Mouse (Mus musculus): ENCODE data around the gene 4931414P19Rik. TPM values are rescaled to one million over a fixed set of nuclear protein-coding genes. Genes with fewer than 3 reads are reported as not detected.
"Not testable (repeated sequence)": the region's sequence is repeated elsewhere in the genome, so short reads cannot be mapped to it uniquely, and the experiment has no call there.

The 4931414P19Rik gene
- polyA plus RNA-seq, 1 experiment from 2014 or later: 6.9 TPM

GRCm38 (mm10) chr14:54616226-54616825 lies 10.5 kb upstream of the 4931414P19Rik start:
- ATAC-seq: no peak
- Histone ChIP-seq H3K27ac (ENCODE audit: low read length) (no peak overlapping the region), H3K9ac (replicated peaks; ENCODE audit: low read depth, low read length) (no peak overlapping the region), H3K36me3 (ENCODE audit: control insufficient read depth, insufficient read depth) (no peaks in the 10 kb centered on the region), H3K4me1 (replicated peaks; ENCODE audit: control insufficient read depth, insufficient read depth, low read length) (peaks cover 15% of the 10 kb centered on the region), H3K27me3 (replicated peaks; ENCODE audit: control insufficient read depth, insufficient read depth, low read length) (no peaks in the 10 kb centered on the region), H3K4me3 (replicated peaks; ENCODE audit: low read length) (no peak overlapping the region), H3K4me2 (ENCODE audit: low read length) (no peak overlapping the region), H3K9me3 (ENCODE audit: control insufficient read depth, low read length) (no peaks in the 10 kb centered on the region)
- WGBS: 90% methylated on average over 16 of the region's 16 CpGs

GRCm38 (mm10) chr14:54614130-54614529 lies 8.3 kb upstream of the 4931414P19Rik start:
- peaks cover 15% of the 10 kb centered on the region for H3K4me1 ChIP-seq (replicated peaks; ENCODE audit: control insufficient read depth, insufficient read depth, low read length)
- H3K9ac ChIP-seq (replicated peaks; ENCODE audit: low read depth, low read length); H3K9me3 ChIP-seq (ENCODE audit: control insufficient read depth, low read length); H3K27ac ChIP-seq (ENCODE audit: low read length); ATAC-seq; H3K36me3 ChIP-seq (ENCODE audit: control insufficient read depth, insufficient read depth); H3K27me3 ChIP-seq (replicated peaks; ENCODE audit: control insufficient read depth, insufficient read depth, low read length); H3K4me2 ChIP-seq (ENCODE audit: low read length); H3K4me3 ChIP-seq (replicated peaks; ENCODE audit: low read length): not testable (repeated sequence)
- 92% methylated on average over 14 of the region's 16 CpGs for WGBS

DNA sequence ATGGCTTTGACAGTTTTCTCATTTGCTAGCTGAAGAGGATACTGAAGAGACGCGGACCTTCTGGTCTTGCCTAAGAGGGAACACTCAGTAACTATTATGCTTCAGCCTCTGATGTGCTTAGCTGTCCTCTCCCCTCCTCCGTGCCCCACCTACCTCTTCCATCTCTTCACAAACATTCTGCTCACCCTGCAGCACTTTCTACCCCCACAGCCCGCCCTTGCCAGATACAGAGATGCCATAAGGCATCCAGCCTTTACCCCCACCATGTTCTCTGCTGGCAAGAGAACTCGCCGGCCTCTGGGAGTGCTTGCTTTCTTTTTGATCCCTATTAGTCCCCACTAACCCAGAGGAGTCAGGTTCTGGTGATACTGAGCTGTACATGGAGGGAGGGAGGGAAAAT lies 4.9 kb upstream of the 4931414P19Rik start:
- Histone ChIP-seq H3K27me3 (replicated peaks; ENCODE audit: control insufficient read depth, insufficient read depth, low read length) (no peaks in the 10 kb centered on the region), H3K4me3 (replicated peaks; ENCODE audit: low read length) (no peak overlapping the region), H3K27ac (ENCODE audit: low read length) (no peak overlapping the region), H3K4me2 (ENCODE audit: low read length) (no peak overlapping the region), H3K9me3 (ENCODE audit: control insufficient read depth, low read length) (no peaks in the 10 kb centered on the region), H3K4me1 (replicated peaks; ENCODE audit: control insufficient read depth, insufficient read depth, low read length) (no peaks in the 10 kb centered on the region), H3K9ac (replicated peaks; ENCODE audit: low read depth, low read length) (no peak overlapping the region), H3K36me3 (ENCODE audit: control insufficient read depth, insufficient read depth) (no peaks in the 10 kb centered on the region)
- ATAC-seq: no peak
- 80% methylated on average over 6 of the region's 6 CpGs for WGBS

DNA sequence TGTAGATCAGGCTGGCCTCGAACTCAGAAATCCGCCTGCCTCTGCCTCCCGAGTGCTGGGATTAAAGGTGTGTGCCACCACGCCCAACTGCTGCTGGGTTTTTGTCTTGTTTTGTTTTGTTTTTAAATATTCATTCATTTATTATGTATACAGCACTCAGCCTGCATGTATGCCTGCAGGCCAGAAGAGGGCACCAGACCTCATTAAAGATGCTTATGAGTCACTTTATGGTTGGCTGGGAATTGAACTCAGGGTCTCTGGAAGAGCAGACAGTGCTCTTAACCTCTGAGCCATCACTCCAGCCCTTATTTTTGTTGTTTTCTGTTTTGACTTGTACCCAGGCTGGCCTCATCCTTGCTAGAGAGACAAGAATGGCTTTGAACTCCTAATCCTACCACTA lies 4.2 kb upstream of the 4931414P19Rik start:
- no peak for ATAC-seq
- 78% methylated on average over 4 of the region's 4 CpGs for WGBS

GRCm38 (mm10) chr14:54609245-54609644 lies 3.5 kb upstream of the 4931414P19Rik start:
- Histone ChIP-seq H3K4me1 (replicated peaks; ENCODE audit: control insufficient read depth, insufficient read depth, low read length) (0 out of 2 replicates have a peak, but pooled peaks cover 5% of the 10 kb centered on the region), H3K9ac (replicated peaks; ENCODE audit: low read depth, low read length) (no peak overlapping the region), H3K27me3 (replicated peaks; ENCODE audit: control insufficient read depth, insufficient read depth, low read length) (no peaks in the 10 kb centered on the region), H3K4me3 (replicated peaks; ENCODE audit: low read length) (no peak overlapping the region), H3K4me2 (ENCODE audit: low read length) (no peak overlapping the region), H3K36me3 (ENCODE audit: control insufficient read depth, insufficient read depth) (no peaks in the 10 kb centered on the region), H3K27ac (ENCODE audit: low read length) (no peak overlapping the region), H3K9me3 (ENCODE audit: control insufficient read depth, low read length) (no peaks in the 10 kb centered on the region)
- ATAC-seq: no peak
- WGBS: 64% methylated on average over 4 of the region's 4 CpGs

More for the DNA sequence above, 4.2 kb upstream of the 4931414P19Rik start:
- no peak overlapping the region for H3K4me2 ChIP-seq (ENCODE audit: low read length)
- no peak overlapping the region for H3K4me3 ChIP-seq (replicated peaks; ENCODE audit: low read length)
- H3K4me1 ChIP-seq (replicated peaks; ENCODE audit: control insufficient read depth, insufficient read depth, low read length): 0 out of 2 replicates have a peak, but pooled peaks cover 2% of the 10 kb centered on the region
- H3K27me3 ChIP-seq (replicated peaks; ENCODE audit: control insufficient read depth, insufficient read depth, low read length): no peaks in the 10 kb centered on the region
- H3K9me3 ChIP-seq (ENCODE audit: control insufficient read depth, low read length): no peaks in the 10 kb centered on the region
- no peaks in the 10 kb centered on the region for H3K36me3 ChIP-seq (ENCODE audit: control insufficient read depth, insufficient read depth)
- no peak overlapping the region for H3K9ac ChIP-seq (replicated peaks; ENCODE audit: low read depth, low read length)
- no peak overlapping the region for H3K27ac ChIP-seq (ENCODE audit: low read length)

- ATAC-seq: no peak
- 63% methylated on average over 8 of the region's 8 CpGs for WGBS
- H3K36me3 ChIP-seq (ENCODE audit: control insufficient read depth, insufficient read depth): no peaks in the 10 kb centered on the region
- H3K9me3 ChIP-seq (ENCODE audit: control insufficient read depth, low read length): no peaks in the 10 kb centered on the region
- H3K4me2 ChIP-seq (ENCODE audit: low read length): no peak overlapping the region
- H3K4me1 ChIP-seq (replicated peaks; ENCODE audit: control insufficient read depth, insufficient read depth, low read length): peaks cover 12% of the 10 kb centered on the region
- no peak overlapping the region for H3K27ac ChIP-seq (ENCODE audit: low read length)
- H3K4me3 ChIP-seq (replicated peaks; ENCODE audit: low read length): no peak overlapping the region
- H3K27me3 ChIP-seq (replicated peaks; ENCODE audit: control insufficient read depth, insufficient read depth, low read length): no peaks in the 10 kb centered on the region
- H3K9ac ChIP-seq (replicated peaks; ENCODE audit: low read depth, low read length): no peak overlapping the region
These were observed 1.4 kb upstream of the 4931414P19Rik start for GRCm38 (mm10) chr14:54607226-54607625.

GRCm38 (mm10) chr14:54603686-54604085 lies 2.1 kb downstream of the 4931414P19Rik start:
- Histone ChIP-seq H3K9me3 (ENCODE audit: control insufficient read depth, low read length) (no peaks in the 10 kb centered on the region), H3K9ac (replicated peaks; ENCODE audit: low read depth, low read length) (no peak overlapping the region), H3K27ac (ENCODE audit: low read length) (peak overlapping the region; percentile 75), H3K4me2 (ENCODE audit: low read length) (peak overlapping the region; percentile 49), H3K27me3 (replicated peaks; ENCODE audit: control insufficient read depth, insufficient read depth, low read length) (no peaks in the 10 kb centered on the region), H3K36me3 (ENCODE audit: control insufficient read depth, insufficient read depth) (no peaks in the 10 kb centered on the region), H3K4me1 (replicated peaks; ENCODE audit: control insufficient read depth, insufficient read depth, low read length) (peaks cover 14% of the 10 kb centered on the region), H3K4me3 (replicated peaks; ENCODE audit: low read length) (peak overlapping the region; percentile 81)
- no peak for ATAC-seq
- WGBS: 80% methylated on average over 8 of the region's 8 CpGs

GRCm38 (mm10) chr14:54603038-54603654 lies 2.6 kb downstream of the 4931414P19Rik start:
- Histone ChIP-seq H3K4me2 (ENCODE audit: low read length) (peak overlapping the region; percentile 49), H3K4me3 (replicated peaks; ENCODE audit: low read length) (peak overlapping the region; percentile 81), H3K36me3 (ENCODE audit: control insufficient read depth, insufficient read depth) (no peaks in the 10 kb centered on the region), H3K27ac (ENCODE audit: low read length) (peak overlapping the region; percentile 98), H3K9me3 (ENCODE audit: control insufficient read depth, low read length) (no peaks in the 10 kb centered on the region), H3K4me1 (replicated peaks; ENCODE audit: control insufficient read depth, insufficient read depth, low read length) (peaks cover 14% of the 10 kb centered on the region), H3K27me3 (replicated peaks; ENCODE audit: control insufficient read depth, insufficient read depth, low read length) (no peaks in the 10 kb centered on the region), H3K9ac (replicated peaks; ENCODE audit: low read depth, low read length) (peak overlapping the region; percentile 91)
- under 1% methylated on average over 46 of the region's 46 CpGs for WGBS
- peak; percentile 99 for ATAC-seq

- peak overlapping the region; percentile 49 for H3K4me2 ChIP-seq (ENCODE audit: low read length)
- peak overlapping the region; percentile 81 for H3K4me3 ChIP-seq (replicated peaks; ENCODE audit: low read length)
- peaks cover 14% of the 10 kb centered on the region for H3K4me1 ChIP-seq (replicated peaks; ENCODE audit: control insufficient read depth, insufficient read depth, low read length)
- WGBS: 37% methylated on average over 4 of the region's 4 CpGs
- ATAC-seq: peak; percentile 16
- H3K9ac ChIP-seq (replicated peaks; ENCODE audit: low read depth, low read length): peak overlapping the region; percentile 91
- no peaks in the 10 kb centered on the region for H3K27me3 ChIP-seq (replicated peaks; ENCODE audit: control insufficient read depth, insufficient read depth, low read length)
- H3K36me3 ChIP-seq (ENCODE audit: control insufficient read depth, insufficient read depth): no peaks in the 10 kb centered on the region
- H3K27ac ChIP-seq (ENCODE audit: low read length): peak overlapping the region; percentile 98
- no peaks in the 10 kb centered on the region for H3K9me3 ChIP-seq (ENCODE audit: control insufficient read depth, low read length)
These were observed 3.2 kb downstream of the 4931414P19Rik start for GRCm38 (mm10) chr14:54602613-54603012.
